Mouse (Mus musculus) heart, postnatal 36 days (tissue): ENCODE measurements at regions not wholly inside any gene's neighbourhood (a gene's known extent, or its start where the extent isn't known, plus 50 kb on each side); places are given as distances from the start of the nearest gene placed in this dataset.
"Not testable (repeated sequence)": the region's sequence is repeated elsewhere in the genome, so short reads cannot be mapped to it uniquely, and the experiment has no call there.

Source experiments
- DNase-seq, 2 experiments: peaks; one replicate each; pipeline ENCODE4 v3.0.0; 2021 to 2022
- intact Hi-C: fragments of 180-260 bp; cut with DNase I; formaldehyde crosslinking; loops from one replicate; pipeline ENCODE4 v1.15.1; 2025

DNA sequence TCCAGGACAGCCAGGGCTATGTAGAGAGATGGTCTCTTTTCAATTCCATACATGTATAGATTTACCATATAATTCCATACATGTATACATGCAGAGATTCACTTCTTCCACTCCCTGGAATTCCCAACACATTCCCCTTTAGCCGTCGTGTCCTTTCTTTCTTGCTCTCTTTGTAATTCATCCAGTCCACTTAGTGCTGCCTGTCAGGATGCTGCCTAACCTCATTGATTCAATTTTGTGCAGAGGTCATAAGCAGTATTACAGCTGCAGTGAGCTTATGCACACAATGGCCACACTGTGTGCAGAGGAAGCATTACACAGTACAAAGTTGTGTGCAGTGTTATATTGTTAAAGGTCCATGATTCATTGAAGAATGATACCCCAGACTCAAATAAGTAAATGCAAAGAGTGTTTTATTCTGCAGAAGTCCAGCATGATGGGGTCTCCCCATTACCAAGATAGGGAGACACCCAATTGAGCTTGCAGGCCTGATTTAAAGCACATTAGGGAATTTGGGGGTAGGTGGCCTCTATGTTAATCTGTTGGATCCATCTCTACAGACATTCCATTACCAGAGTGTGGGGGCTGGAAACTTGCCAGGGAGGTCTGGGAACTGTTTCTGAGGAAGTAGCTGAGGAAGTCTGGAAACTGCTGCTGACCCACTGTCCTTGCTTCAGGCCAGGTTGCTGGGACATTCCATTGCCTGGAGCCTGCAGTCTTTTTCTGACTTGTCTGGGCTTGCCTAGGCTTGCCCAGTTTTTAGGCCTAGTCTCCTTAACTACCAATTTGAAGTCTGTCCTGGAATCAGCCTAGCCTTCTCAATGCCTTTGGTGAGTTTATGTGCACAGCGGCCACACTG is 72.8 kb downstream of the Fam161a start:
- peak in 1 of 2 experiments; percentile 3 for DNase-seq

DNA sequence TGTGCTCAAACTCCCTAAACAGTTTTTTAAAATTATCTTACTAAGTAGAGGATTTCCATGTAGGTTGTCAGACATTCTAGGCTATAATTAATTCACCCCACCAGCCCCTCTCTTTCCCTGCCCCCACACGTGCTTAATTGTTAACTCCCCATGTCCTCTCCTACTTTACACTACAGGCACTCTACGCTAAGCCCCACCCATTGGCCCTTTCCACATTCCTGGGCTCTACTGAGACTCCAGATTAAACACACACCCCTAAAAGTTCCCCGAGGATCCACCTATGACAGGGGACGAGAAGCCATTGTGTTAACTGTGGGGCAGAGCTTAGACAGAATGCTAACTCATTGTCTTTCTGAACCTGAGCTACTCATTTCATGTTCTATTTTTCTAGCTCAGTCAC is 74.3 kb downstream of the Fam161a start:
- intact Hi-C loops, result no loop called here
- DNase-seq, result no peak

More for the DNA sequence above, 72.8 kb downstream of the Fam161a start:
- intact Hi-C loops, result no loop called here

DNA sequence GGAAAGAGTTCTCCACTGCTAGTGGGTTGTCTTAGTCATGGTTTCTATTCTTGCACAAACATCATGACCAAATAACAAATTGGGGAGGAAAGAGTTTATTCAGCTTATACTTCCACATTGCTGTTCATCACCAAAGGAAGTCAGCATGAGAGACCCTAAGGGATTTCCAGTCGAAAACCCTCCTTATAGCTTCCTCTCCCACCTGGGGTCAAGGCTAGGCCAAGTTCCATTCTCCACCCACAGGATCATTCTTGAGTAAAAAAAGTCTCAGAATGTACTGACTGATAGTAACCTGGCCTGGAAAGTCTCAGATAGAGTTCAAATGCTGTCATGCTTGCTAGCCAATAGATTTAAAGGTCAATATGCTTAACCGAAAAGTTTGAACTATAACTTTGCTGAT is 76.5 kb downstream of the Fam161a start:
- intact Hi-C loops, result not testable (repeated sequence)

DNA sequence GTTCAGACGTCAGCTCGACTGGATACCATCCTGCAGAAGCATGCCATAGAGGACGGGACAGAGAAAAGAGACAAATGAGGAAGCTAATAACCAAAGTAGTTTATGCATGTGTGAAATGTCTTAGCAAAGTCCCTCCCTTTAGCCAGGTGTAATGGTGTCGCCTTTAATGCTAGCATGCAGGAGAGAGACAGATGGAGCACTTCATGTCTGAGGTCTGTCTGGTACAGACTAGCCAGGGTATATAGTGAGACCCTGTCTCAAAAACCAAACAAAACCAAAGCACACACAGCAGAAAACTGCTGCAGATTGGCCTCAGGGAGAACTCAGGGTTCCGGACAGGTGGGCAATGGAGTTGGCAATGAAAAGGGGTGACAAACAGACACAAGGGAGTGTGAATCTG is 88.0 kb downstream of the Fam161a start:
- no peak for DNase-seq
- intact Hi-C loops, result no loop called here

More for the DNA sequence above, 76.5 kb downstream of the Fam161a start:
- not testable (repeated sequence) for DNase-seq

DNA sequence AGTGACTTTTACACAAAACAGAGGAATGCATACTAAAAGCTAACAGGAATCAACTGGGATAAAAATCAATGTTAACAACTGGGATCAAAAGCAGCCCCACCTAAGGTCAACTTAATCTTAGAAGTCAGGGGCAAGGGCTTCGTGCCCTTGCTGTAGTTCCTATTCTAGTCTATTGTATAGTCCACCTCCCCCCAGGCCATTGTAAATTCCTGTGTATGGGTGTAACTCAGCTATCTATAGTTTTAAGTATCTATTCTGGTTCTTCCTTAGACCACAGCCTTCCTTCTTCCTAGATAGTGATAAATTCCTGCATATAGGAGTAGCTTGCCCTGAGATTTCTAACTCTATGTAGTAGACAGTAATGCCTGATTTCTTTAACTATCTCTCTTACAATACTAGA is 88.4 kb downstream of the Fam161a start:
- intact Hi-C loops, DNase-seq: not testable (repeated sequence)

DNA sequence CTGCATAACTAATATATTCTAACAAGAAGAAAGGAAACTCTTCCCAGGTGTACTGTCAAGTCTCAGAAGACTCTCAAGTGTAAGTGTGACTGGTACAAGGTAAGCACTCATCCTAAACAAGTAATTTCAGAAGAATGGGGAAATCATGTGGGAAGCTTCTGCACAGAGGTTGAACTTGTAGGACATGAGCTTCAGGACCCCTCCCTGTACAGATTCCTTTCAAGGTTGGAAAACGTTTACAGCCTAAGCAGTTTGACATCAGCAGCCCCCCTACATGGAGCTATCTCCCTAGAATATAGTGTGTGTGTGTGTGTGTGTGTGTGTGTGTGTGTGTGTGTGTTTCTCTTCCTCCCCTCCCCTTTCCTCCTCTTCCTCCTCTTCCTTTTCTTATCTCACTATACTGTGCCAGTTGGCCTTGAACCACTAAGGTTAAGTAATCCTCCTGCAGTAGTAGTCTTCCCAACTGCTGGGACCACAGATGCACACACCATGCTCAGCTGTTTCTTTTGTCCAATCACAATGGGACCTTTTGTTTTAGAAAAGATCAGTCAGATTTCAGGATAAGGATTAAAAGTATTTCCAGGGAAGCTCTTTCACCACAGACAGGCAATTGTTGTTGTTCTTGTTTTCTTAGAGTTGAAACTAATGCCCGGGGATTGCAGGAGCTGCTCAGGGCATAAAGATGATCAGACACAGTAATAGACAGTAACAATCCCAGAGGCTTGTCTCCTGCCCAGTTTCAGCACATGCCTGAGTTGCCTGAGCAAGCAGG is 89.3 kb downstream of the Fam161a start:
- intact Hi-C loops, result no loop called here
- no peak for DNase-seq

DNA sequence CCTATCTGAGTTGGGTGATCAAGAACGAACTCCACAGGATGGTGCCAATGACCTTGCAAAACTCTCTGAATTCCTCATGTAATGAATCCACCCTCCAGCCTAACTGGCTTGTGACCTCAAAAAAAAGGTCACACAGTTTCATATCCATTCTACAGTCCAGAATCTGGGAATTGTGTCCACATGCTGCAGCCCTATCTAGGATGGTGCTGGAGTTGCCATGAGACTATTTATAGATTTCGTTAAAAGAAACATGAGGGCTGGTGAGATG is 89.8 kb downstream of the Fam161a start:
- DNase-seq, result no peak
- intact Hi-C loops, result no loop called here

DNA sequence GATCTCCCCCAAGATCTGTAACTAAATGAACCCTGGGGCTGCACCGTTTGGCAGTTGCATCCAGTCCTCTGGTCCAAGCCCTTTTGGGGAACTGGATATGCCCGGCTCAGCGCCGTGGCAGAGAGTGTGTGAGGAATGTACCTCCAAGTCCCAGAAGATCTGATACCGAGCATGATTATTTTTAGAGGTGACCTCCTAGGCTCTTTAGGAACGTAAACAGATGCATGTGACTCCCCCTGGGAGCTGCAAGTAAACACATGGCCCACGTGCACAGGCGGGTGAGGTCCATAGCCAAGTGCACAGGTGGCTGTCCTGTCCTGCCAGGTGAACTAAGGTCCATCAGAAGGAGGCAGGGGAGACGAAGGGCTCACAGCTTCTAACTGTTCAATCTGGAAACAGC is 107.3 kb downstream of the Fam161a start:
- intact Hi-C loops, result no loop called here
- DNase-seq, result no peak

DNA sequence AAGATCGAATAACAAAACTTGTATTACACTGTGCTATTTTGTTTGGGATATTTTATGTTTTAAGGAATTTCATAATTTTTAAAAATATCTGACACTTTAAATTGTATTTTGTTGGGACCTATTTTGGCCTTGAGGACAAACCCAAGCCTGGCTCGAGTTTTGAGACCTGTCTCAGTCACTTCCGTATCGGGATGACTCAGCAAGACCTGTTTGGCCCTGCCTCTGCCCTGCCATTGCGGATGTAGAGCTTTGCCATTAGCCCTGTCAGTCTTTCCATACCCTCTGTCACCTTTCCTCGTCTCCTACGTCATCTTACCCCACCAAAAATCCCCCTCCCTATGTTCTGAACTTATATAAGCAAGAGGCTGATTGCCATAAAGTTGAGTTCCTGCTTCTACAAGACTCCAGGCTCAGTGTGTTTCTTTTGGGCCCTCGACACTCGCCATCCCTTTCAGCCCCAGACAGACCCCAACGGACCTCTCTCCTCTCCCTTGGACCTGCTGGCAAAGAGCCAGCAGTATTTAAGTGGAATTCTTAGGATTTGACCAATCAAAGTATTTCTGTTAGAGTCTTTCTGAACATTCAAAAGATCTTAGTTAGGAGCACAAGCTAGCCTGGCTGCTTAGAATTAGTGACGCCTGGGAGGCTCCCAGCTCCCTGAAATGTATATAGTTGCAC is 113.3 kb downstream of the Fam161a start:
- DNase-seq, result no peak
- intact Hi-C loops, result no loop called here

DNA sequence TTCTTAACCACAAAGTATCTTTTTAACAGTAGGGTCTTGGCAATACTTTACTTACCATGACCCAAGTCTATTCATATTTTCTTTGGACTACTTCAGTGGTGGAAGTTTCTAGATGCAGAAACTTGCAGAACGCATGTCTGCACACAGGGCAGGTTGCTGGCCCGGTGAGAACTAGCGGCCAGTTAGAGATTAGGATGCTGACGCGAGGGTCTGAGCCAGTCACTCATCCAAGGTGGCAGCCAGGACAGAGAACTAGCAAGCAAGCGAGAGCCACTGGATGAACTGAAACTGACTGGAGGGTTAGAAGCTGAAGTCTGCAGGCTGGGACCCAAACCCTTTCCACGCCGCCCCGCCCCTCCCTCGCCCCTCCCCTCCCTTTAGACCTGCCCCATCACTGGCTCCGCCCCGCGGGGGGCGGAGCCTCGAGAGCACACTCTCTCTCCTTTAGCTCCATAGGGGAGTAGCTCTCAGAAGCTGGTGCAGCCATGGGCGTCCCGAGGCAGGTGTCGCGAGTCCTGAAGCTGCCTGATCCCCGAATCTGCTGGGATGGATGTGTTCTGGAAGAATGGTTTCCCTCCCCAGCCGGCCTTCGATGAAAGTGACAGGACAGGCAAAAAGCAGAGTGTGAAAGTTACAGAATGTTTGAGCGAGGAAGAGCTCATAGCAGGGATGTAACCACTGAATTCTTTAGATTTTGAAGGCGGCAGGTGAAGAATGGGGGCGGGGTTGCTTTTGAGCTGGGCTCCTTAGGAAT is 117.0 kb downstream of the Fam161a start:
- intact Hi-C loops, result no loop called here
- DNase-seq, result peak; percentile 13 to 15

DNA sequence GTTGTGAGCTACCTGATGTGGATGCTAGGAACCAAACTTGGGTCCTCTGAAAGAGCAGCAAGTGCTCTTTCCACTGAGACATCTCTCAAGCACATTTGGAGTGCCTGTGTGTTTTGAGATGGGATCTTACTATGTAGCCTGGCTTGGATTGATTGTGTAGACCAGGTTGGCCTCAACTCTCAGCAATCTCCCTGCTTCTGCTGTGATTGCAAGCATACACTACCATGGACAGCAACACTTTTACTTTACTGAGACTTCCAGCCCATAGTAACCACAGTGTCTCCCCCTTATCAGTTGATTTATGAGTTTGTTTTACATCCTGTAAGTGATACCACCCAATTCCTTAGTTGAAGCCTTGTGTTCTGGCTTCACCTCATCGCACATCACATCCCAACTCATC is 123.8 kb downstream of the Fam161a start:
- intact Hi-C loops, result no loop called here
- no peak for DNase-seq

DNA sequence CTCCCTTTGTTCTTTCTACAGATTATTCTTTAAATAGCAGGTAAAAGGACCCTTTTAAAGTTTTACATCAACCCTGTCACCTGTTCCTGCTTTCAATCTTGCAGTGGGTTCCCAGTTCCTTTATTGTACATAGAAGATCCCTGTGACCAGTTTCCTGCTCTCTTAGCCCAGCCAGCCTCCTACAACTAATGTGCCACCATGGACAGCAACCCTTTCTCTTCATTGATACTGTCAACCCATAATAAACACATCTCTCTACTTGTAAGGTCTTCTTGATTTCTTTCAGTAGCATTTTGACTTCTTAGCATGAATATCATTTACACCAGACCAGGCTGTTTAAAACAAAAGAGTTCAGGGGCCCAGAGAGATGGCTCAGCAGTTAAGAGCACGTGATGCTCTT is 124.2 kb upstream of the Xpo1 start:
- intact Hi-C loops, result no loop called here
- DNase-seq, result no peak

DNA sequence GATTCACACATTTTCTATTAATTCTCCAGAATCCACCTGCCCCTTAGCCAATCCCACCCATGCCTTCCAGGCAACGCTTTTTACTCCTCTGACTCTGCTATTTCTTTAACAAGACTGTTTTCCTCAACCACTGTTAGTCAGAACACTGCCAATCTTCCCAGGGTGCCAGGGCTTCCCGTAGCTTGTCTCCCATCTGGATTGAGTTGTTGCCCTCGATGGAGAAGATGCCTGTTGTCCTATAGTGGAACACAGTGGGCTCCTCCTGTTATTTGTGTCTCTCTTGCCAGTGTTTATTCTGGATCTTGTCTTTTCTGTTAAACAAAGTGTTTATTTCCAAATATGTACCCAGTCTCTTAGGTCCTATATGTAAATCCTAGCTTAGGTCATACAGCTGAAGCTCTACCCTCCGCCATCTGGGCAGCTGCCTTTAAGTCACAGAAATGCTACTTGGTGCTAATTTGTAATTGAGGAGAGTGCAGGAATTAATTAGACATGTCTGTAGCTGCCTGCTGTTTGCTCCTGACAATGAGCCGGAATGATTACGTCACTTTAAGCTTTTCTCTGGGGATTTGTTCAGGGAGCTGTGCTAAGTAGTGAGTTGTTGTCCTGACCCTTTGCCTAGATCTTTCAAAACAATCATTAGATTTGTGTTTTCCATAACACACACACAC is 115.3 kb upstream of the Xpo1 start:
- intact Hi-C loops, result loop anchor here (5.0 kb wide), 1 partner anchor 133 kb away; the partner anchor contains the start of gene Fam161a
- peak in 1 of 2 experiments; percentile 16 for DNase-seq

DNA sequence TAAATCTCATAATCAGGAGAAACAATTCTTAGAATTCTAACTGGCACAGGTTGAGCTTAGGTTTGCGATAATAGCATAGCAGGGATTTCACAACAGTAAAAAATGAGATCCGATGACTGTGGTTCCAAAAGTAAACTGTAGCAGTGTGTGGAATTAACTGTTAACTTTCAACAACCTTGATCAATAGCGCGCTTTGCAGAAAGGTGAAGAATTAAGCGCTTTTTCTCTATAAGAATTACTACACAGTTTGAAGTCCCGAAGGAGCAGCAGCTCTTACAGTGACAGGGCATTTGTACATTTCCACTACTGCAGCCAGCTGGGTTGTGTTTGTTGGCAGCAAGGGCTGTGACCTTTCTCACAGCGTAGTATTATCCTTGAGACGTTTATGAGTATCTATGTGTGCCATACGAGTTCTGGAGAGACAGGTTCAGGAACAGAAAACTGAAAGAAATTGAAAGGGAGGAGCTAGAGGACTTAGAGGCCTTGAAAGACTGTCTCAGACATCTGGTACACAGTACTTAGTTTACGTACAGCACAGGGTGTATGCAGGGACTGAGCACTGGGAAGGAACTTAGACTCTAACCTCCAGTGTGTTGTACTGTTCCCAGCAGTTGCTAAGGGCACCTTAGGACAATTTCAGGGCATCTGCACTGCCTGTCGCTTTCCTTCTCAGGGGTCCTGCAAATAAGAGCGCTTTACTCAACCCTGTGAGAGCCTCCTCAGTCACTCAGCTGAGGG is 114.6 kb upstream of the Xpo1 start:
- DNase-seq, result peak in 1 of 2 experiments; percentile 4
- intact Hi-C loops, result loop anchor here (5.0 kb wide), 1 partner anchor 134 kb away; the partner anchor contains the start of gene Fam161a

DNA sequence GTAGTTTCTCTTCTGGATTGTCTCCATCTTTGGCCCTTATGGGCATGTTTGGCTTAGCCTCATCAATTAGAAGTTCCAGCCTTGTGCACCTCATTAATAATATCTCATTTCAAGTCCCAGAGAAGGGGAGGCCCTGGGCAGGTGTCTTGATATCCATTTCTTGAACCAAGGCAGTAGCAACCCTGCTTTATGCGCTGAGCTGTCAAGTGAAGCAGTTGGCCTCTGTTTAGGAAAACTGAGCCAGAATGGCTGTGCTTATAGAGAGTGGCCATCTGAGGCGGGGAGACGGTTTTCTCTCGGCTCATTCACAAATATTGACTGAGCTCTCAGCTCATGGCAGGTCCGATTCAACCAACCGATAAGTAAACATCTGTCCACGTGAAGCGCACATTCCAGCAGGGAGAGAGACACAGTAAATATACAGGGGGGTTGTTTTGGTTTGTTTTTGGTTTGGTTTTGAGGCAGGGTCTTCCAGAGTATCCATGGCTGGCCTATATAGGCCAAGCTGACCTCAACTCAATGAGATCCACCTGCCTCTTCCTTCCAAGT is 107.7 kb upstream of the Xpo1 start:
- intact Hi-C loops, result loop anchor here (2.0 kb wide), 1 partner anchor 159 kb away; no protein-coding TSS in a partner anchor
- DNase-seq, result no peak

DNA sequence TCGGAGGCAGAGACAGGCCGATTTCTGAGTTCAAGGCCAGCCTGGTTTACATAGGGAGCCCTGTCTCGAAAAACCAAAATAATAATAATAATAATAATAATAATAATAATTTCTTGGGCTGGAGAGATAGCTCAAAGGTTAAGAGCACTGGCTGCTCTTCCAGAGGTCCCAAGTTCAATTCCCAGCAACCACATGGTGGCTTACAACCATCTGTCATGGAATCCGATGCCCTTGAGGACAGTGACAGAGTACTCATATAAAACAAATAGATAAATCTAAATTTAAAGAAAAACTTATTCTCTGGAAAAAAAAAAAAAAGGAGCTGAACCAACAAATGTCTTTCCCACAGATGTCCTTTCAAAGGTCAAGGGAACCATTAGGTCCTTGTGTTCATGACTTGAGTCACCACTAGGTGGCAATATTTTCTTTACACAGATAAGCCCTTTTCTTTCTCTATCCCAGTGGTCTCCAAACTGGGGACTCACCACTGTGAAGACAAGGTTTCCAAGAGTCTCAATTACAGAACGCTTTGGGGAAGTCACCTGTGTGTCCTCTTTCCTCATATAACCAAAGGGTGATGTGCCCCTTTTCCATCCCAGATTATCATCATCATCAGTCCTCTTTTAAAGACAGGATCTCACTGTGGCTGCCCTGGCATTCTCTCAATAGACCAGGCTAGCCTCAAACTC is 106.1 kb upstream of the Xpo1 start:
- intact Hi-C loops, result loop anchor here (1.0 to 10.0 kb wide), 4 partner anchors 65 to 517 kb away; no protein-coding TSS in a partner anchor
- peak in 1 of 2 experiments; percentile 9 for DNase-seq

DNA sequence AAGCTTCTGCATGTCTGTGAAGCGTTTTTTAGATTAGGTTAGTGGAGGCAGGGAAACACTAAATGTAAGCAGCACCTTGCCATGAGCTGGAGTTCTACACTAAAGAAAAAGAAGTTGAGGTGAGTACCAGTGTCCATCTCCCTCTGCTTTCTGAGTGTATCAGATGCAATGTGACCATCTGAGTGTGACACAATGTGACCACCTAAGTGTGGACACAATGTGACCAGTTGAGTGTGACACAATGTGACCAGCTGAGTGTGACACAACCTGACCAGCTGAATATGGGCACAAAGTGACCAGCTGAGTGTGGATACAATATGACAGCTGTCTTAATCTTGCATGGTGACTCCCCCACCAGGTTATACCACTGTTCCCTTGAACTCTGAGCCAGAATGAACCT is 101.0 kb upstream of the Xpo1 start:
- intact Hi-C loops, result loop anchor here (5.0 to 10.0 kb wide), 2 partner anchors 60 to 523 kb away; no protein-coding TSS in a partner anchor
- no peak for DNase-seq

DNA sequence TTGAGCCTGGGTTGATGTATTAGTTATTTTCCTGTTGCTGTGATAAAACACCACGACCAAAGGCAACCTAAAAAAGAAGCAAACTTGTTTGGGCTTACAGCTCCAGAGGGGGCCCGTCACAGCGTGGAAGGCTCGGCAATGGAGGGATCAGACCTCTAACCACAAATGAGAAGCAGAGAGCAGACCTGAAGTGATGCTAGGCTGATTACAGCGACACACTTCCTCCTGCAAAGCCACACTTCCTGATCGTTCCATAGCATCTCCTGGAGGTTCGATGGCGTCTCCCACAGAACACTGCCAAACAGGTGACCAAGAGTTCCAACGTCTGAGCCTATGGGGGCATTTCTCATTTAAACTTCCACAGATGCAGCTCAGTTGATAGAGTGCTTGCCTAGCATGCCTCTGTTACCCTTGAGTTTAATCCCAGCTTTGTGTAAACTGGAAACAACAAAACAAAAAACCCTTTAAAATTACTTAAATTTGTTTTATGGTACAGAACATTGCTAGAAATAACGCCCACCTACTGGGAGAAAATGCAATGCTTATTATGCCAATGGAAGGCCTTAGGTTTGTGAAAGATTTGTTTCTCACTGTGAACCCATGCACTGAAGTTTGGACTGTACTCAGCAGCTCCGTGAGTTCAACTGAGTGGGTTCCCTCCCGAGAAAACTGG is 87.2 kb upstream of the Xpo1 start:
- DNase-seq, result no peak
- intact Hi-C loops, result no loop called here
